Mouse (Mus musculus) CH12.LX (cell line): ENCODE measurements at regions not wholly inside any gene's neighbourhood (a gene's known extent, or its start where the extent isn't known, plus 50 kb on each side); places are given as distances from the start of the nearest gene placed in this dataset.

ENCODE experiments used
- DNase-seq: peaks from one replicate; pipeline ENCODE4 v3.0.0-alpha.2; 2013; ENCODE audit errors: extremely low read depth
- H3K27ac ChIP-seq: 2 replicates; pipeline ENCODE4 v1.5.1; 2012; ENCODE audit warnings: low read depth, mild to moderate bottlenecking, control low read depth, moderate library complexity; ENCODE audit not compliant: insufficient read depth
- H3K27me3 ChIP-seq: replicated peaks from 2 replicates; pipeline ENCODE3; 2012; ENCODE audit warnings: inconsistent platforms
- H3K36me3 ChIP-seq, 2 experiments: replicated peaks in 1 of 2; 2 replicates each; pipeline versions ENCODE3 to v1.6.1; 2012; ENCODE audit warnings: inconsistent platforms in 1 of 2, low read length in 1 of 2, mild to moderate bottlenecking in 1 of 2, mixed read lengths in 1 of 2, moderate library complexity in 1 of 2; ENCODE audit not compliant: control insufficient read depth in 1 of 2, insufficient read depth in 1 of 2
- H3K4me1 ChIP-seq, 2 experiments: 2 replicates each; pipeline ENCODE4 v1.6.1; 2012; ENCODE audit warnings: inconsistent platforms in 1 of 2, moderate library complexity in 1 of 2; ENCODE audit not compliant: insufficient read depth in 2 of 2, control insufficient read depth in 1 of 2
- H3K4me2 ChIP-seq: 2 replicates; pipeline ENCODE4 v1.6.1; 2012; ENCODE audit warnings: low read depth, mild to moderate bottlenecking, control low read depth; ENCODE audit not compliant: poor library complexity, insufficient read depth, severe bottlenecking
- H3K4me3 ChIP-seq, 3 experiments: fragments of 150-350 bp in 1 of 3; sonication (generic) in 1 of 3; replicated peaks in 1 of 3; 2 replicates each; pipeline versions ENCODE3 to v1.5.1; 2011 to 2012; ENCODE audit warnings: low read depth in 2 of 3, low read length in 2 of 3, mild to moderate bottlenecking in 2 of 3, moderate library complexity in 2 of 3, control low read depth in 1 of 3, improper control_type of control experiment in 1 of 3, inconsistent platforms in 1 of 3, mixed read lengths in 1 of 3; ENCODE audit not compliant: poor library complexity in 1 of 3
- H3K79me2 ChIP-seq: replicated peaks from 2 replicates; pipeline ENCODE4 v1.6.1; 2012; ENCODE audit warnings: mild to moderate bottlenecking, moderate library complexity; ENCODE audit not compliant: control insufficient read depth, poor library complexity, insufficient read depth, severe bottlenecking; ENCODE audit errors: extremely low read depth
- H3K9ac ChIP-seq: 2 replicates; pipeline ENCODE4 v1.6.1; 2012; ENCODE audit warnings: low read depth, mild to moderate bottlenecking, control low read depth, moderate library complexity; ENCODE audit not compliant: insufficient read depth
- H3K9me3 ChIP-seq: replicated peaks from 2 replicates; pipeline ENCODE3; 2012; ENCODE audit warnings: low read length, inconsistent platforms, mixed read lengths
- BHLHE40 ChIP-seq: IDR thresholded peaks from 2 replicates; pipeline ENCODE4 v1.6.1; 2011; ENCODE audit warnings: mild to moderate bottlenecking, low read depth, low read length, improper control_type of control experiment
- ELF1 ChIP-seq: IDR thresholded peaks from 2 replicates; pipeline ENCODE4 v1.6.1; 2014; ENCODE audit warnings: low read depth, mild to moderate bottlenecking, inconsistent platforms, low read length, improper control_type of control experiment
- EP300 ChIP-seq: IDR thresholded peaks from 2 replicates; pipeline ENCODE4 v1.6.1; 2011; ENCODE audit warnings: low read length, improper control_type of control experiment
- IRF4 ChIP-seq: IDR thresholded peaks from 2 replicates; pipeline ENCODE4 v1.6.1; 2014; ENCODE audit warnings: low read depth, mild to moderate bottlenecking, inconsistent platforms, low read length, improper control_type of control experiment
- JUN ChIP-seq: IDR thresholded peaks from 2 replicates; pipeline ENCODE4 v1.6.1; 2011; ENCODE audit warnings: low read depth, mild to moderate bottlenecking, low read length, improper control_type of control experiment, moderate library complexity; ENCODE audit not compliant: insufficient read depth
- JUND ChIP-seq: conservative IDR thresholded peaks from 2 replicates; pipeline ENCODE4 v1.6.1; 2011; ENCODE audit warnings: low read depth, low read length, improper control_type of control experiment
- MAFK ChIP-seq: IDR thresholded peaks from 2 replicates; pipeline ENCODE4 v1.6.1; 2011; ENCODE audit warnings: low read length, improper control_type of control experiment; ENCODE audit not compliant: insufficient replicate concordance
- MAZ ChIP-seq: IDR thresholded peaks from 2 replicates; pipeline ENCODE4 v1.6.1; 2012; ENCODE audit warnings: low read depth, mild to moderate bottlenecking, inconsistent platforms, low read length, improper control_type of control experiment, moderate library complexity
- MEF2A ChIP-seq: IDR thresholded peaks from 2 replicates; pipeline ENCODE4 v1.6.1; 2014; ENCODE audit warnings: low read depth, mild to moderate bottlenecking, inconsistent platforms, low read length, improper control_type of control experiment, borderline replicate concordance
- MYC ChIP-seq: IDR thresholded peaks from 2 replicates; pipeline ENCODE4 v1.6.1; 2011; ENCODE audit warnings: low read depth, mild to moderate bottlenecking, improper control_type of control experiment, low read length
- NELFE ChIP-seq: IDR thresholded peaks from 2 replicates; pipeline ENCODE4 v1.6.1; 2011; ENCODE audit warnings: low read depth, low read length, improper control_type of control experiment
- PAX5 ChIP-seq: IDR thresholded peaks from 2 replicates; pipeline ENCODE4 v1.6.1; 2012; ENCODE audit warnings: low read length, inconsistent platforms, mixed read lengths
- POLR2A ChIP-seq: IDR thresholded peaks from 2 replicates; pipeline ENCODE4 v1.6.1; 2011; ENCODE audit warnings: low read depth, mild to moderate bottlenecking, improper control_type of control experiment, low read length
- POLR2AphosphoS2 ChIP-seq: IDR thresholded peaks from 2 replicates; pipeline ENCODE4 v1.6.1; 2011; ENCODE audit warnings: low read depth, low read length, improper control_type of control experiment
- SIN3A ChIP-seq: IDR thresholded peaks from 2 replicates; pipeline ENCODE4 v1.6.1; 2012; ENCODE audit warnings: low read length, improper control_type of control experiment, inconsistent platforms
- TBP ChIP-seq: conservative IDR thresholded peaks from 2 replicates; pipeline ENCODE4 v1.6.1; 2011; ENCODE audit warnings: low read depth, low read length, improper control_type of control experiment
- TCF12 ChIP-seq: IDR thresholded peaks from 2 replicates; pipeline ENCODE4 v1.6.1; 2014; ENCODE audit warnings: low read depth, mild to moderate bottlenecking, inconsistent platforms, low read length, improper control_type of control experiment
- USF1 ChIP-seq: IDR thresholded peaks from 2 replicates; pipeline ENCODE4 v1.6.1; 2014; ENCODE audit warnings: low read depth, mild to moderate bottlenecking, inconsistent platforms, low read length, improper control_type of control experiment
- USF2 ChIP-seq: conservative IDR thresholded peaks from 2 replicates; pipeline ENCODE4 v1.6.1; 2011; ENCODE audit warnings: low read depth, low read length, improper control_type of control experiment
- ZC3H11A ChIP-seq: IDR thresholded peaks from 2 replicates; pipeline ENCODE4 v1.6.1; 2012; ENCODE audit warnings: low read depth, mild to moderate bottlenecking, inconsistent platforms, low read length, improper control_type of control experiment
- ZMIZ1 ChIP-seq: IDR thresholded peaks from 2 replicates; pipeline ENCODE4 v1.6.1; 2012; ENCODE audit warnings: low read depth, mild to moderate bottlenecking, inconsistent platforms, low read length, improper control_type of control experiment
- ZNF384 ChIP-seq: IDR thresholded peaks from 2 replicates; pipeline ENCODE4 v1.6.1; 2012; ENCODE audit warnings: low read depth, low read length, improper control_type of control experiment, inconsistent platforms
- dilution Hi-C: fragments of 300-500 bp; cut with MboI; formaldehyde crosslinking; loops from 2 replicates; pipeline ENCODE4 v1.14.3; 2020; ENCODE audit warnings: low sequenced_read_pairs; ENCODE audit not compliant: extremely low pct_unique_long_range_greater_than_20kb, extremely low pct_ligation_motif_present
- in situ Hi-C: fragments of 300-500 bp; cut with MboI; formaldehyde crosslinking; loops from 3 replicates; pipeline ENCODE4 v1.14.3; 2019; ENCODE audit warnings: low sequenced_read_pairs, low pct_ligation_motif_present, low pct_unique_long_range_greater_than_20kb, mixed read lengths

GRCm38 (mm10) chr11:82569819-82570218 lies 181.1 kb downstream of the Tmem132e start:
- Histone ChIP-seq H3K9me3 (no peaks in the 10 kb centered on the region), H3K36me3 (no peaks in the 10 kb centered on the region), H3K27ac (no peak overlapping the region), H3K4me1 (peaks cover 0 to 3% of the 10 kb centered on the region in 2 experiments; a peak in 1 of 4 replicates), H3K79me2 (no peaks in the 10 kb centered on the region), H3K27me3 (peaks cover 95% of the 10 kb centered on the region), H3K4me2 (no peak overlapping the region), H3K4me3 (no peak overlapping the region), H3K9ac (no peak overlapping the region)
- dilution Hi-C loops (no loop called here), in situ Hi-C loops (no loop called here)
- no peak for TF ChIP-seq TCF12
- no peak for TF ChIP-seq USF2
- TF ChIP-seq ZNF384: no peak
- no peak for TF ChIP-seq IRF4
- no peak for TF ChIP-seq MYC
- TF ChIP-seq TBP: no peak
- TF ChIP-seq JUND: no peak
- no peak for TF ChIP-seq MAZ
- TF ChIP-seq BHLHE40: no peak
- no peak for TF ChIP-seq ELF1
- no peak for DNase-seq

DNA sequence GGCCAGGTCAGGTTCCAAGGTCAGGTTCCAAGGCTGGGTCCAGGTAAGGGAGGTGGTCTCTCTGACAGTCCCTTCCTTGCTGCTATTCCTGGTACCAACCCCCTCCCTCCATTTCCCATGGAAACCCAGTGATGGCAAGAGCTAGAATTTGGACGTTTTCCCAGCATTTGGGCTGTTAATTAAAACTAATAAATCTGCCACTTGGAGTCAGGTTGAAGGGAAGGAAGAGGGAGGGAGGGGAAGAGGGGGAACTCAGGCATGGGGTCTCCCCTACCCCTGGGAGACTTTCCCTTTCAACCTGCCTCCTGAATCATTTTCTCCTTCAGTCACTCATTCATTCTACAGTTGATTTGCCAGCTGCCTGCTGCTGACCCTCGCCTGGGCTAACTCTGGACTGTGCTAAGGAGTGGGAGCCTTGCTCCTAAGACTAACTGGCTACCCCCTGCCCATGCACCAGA lies 179.5 kb downstream of the Tmem132e start:
- TF ChIP-seq TCF12: no peak
- no peak for TF ChIP-seq ZC3H11A
- no peak for TF ChIP-seq MEF2A
- TF ChIP-seq EP300: no peak
- TF ChIP-seq PAX5: no peak
- TF ChIP-seq USF1: no peak
- no peak for TF ChIP-seq POLR2A
- TF ChIP-seq NELFE: no peak
- TF ChIP-seq JUN: no peak
- TF ChIP-seq ELF1: no peak
- no peak for TF ChIP-seq ZMIZ1
- TF ChIP-seq ZNF384: no peak
- TF ChIP-seq MAFK: no peak
- TF ChIP-seq POLR2AphosphoS2: no peak
- TF ChIP-seq SIN3A: no peak
- no peak for TF ChIP-seq BHLHE40

More for the DNA sequence above, 179.5 kb downstream of the Tmem132e start:
- no peaks in the 10 kb centered on the region for H3K9me3 ChIP-seq
- no peaks in the 10 kb centered on the region for H3K79me2 ChIP-seq
- no peak overlapping the region for H3K4me3 ChIP-seq
- H3K36me3 ChIP-seq: no peaks in the 10 kb centered on the region
- dilution Hi-C loops: no loop called here
- H3K4me2 ChIP-seq: no peak overlapping the region
- in situ Hi-C loops: no loop called here
- no peak for DNase-seq
- no peak overlapping the region for H3K9ac ChIP-seq
- H3K27ac ChIP-seq: no peak overlapping the region
- H3K27me3 ChIP-seq: peaks cover 95% of the 10 kb centered on the region
- peaks cover 0 to 3% of the 10 kb centered on the region in 2 experiments; a peak in 1 of 4 replicates for H3K4me1 ChIP-seq
